Mouse (Mus musculus): ENCODE measurements around the gene Hsd17b1. TPM values are rescaled to one million over a fixed set of nuclear protein-coding genes. Genes with fewer than 3 reads are reported as not detected.
A peak's percentile ranks its signal among the peaks of the same experiment; 100 is the strongest.

Gene Hsd17b1
- total RNA-seq, 2 experiments from 2014 or later: 0.18 TPM; not detected in 1

DNA sequence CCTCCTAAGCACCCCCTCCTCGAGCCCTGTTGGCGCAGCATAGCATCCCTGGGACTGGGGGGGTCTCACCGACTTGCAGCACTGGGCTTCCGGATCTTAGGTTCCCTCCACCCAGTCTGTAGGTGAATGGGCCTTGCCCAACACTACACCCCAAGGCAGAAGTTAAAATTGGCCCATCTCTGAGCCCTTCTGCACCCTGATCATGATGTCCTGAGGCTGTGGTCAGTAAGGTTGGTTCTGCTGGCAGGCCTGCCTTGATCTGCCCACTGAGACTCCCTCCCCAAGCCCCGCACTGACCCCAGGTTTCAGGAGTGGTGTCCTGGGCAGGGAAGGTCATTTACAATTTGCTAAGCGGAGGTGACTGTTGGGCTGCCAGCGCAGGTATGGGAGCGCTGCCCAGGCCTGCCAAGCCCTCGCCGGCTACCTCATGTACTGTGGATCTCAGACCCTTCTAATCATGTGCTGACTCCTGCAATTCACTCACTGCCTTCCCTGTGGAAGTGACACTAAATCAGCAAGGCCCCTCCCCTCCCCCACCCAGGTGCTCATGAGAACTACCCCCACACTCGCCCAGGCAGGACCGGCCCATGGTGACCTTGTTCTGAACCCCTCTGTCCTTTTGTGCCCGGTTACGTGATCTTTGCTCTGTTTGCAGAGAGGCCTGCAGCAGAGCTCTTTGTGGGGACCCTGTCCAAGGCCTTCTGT lies 15.1 kb upstream of the Hsd17b1 start:
- TF ChIP-seq CTCF (IDR thresholded peaks at IDR 0.05): no peak
- intact Hi-C loops (cut with DNase I): loop anchor here (10.0 kb wide), 1 partner anchor 348 kb away; the partner anchor contains the start of genes Hspb9 and Kat2a
- H3K27ac ChIP-seq: peak overlapping the region; percentile 95
- peak; percentile 46 for DNase-seq
- H3K4me3 ChIP-seq: peak overlapping the region; percentile 41

DNA sequence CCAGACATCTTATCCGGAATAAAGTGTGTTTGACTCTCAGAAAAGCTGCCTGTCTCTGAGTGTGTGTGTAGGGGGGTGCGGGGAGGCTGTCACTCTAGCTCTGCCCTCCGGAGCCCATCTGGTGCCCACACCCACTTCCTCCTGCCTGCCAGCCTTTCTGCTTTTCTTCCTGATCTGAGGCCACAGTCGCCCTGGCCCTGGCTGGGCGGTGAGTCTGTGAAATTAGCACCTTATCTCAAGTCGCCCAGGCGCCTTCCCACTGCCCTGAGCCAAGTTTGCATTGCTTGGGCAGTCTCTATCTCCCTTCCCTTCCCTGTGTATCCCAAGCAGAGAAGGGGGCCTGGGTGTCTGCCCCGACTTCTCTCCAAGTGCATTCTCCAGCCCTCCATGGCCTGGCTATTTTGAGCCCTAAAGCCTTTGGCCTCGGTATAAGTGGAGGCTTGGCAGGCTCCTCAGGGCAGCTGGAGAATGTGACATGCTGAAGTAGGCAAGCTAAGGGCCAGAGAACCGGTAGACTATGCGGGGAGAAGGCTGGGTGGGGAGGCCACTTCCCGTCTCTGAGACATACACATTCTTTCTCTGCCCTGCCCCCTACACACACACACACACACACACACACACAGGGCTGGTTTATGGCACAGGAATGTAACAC lies 14.4 kb upstream of the Hsd17b1 start:
- peak; percentile 86 for DNase-seq
- TF ChIP-seq CTCF (IDR thresholded peaks at IDR 0.05): no peak
- H3K27ac ChIP-seq: peak overlapping the region; percentile 95
- intact Hi-C loops (cut with DNase I): loop anchor here (10.0 kb wide), 1 partner anchor 349 kb away; the partner anchor contains the start of genes Hspb9 and Kat2a
- H3K4me3 ChIP-seq: peak overlapping the region; percentile 41

DNA sequence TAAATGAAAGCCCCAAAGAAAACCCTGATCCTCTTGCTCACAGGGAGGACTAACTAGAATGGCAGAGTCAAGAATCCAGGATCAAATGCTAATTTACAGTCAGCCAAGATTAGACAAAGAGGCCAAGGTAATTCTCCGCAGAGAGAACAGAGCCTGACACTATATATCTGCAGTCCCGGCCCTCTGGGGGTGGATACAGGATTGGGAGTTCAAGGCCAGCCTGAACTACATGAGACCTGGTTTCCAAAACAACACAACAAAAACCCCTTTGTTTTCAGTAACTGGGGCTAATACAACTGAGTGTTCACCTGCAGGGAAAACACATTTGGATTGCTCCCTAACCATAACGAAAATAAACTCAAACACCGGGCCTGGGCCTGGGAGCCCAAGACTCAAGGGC lies 13.7 kb upstream of the Hsd17b1 start:
- Histone ChIP-seq H3K27ac (peak overlapping the region; percentile 95), H3K4me3 (peak overlapping the region; percentile 24)
- intact Hi-C loops (cut with DNase I): loop anchor here (10.0 kb wide), 1 partner anchor 350 kb away; the partner anchor contains the start of genes Hspb9 and Kat2a
- no peak for DNase-seq
- no peak for TF ChIP-seq CTCF (IDR thresholded peaks at IDR 0.05)

DNA sequence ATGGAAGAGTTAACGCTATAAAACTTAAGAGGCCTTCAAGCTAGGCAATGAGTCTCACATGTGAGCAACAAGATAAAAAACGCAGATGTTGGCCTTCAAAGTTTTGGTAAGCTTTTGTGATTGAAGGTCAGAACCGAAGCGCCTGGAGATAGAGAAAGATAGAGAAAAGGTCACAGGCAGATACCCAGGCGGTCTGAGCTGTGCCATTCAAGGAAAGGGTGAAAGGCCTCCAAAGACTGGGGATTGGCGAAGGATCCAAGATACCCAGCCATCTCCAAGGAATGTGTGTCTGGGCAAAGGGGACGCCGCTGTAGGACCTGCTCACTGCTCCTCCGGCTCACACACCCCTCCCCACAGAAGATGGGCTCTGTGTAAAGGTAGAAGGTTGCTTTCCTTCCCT lies 13.2 kb upstream of the Hsd17b1 start:
- Histone ChIP-seq H3K4me3 (no peak overlapping the region), H3K27ac (peak overlapping the region; percentile 95)
- no peak for TF ChIP-seq CTCF (IDR thresholded peaks at IDR 0.05)
- intact Hi-C loops (cut with DNase I): loop anchor here (10.0 kb wide), 1 partner anchor 350 kb away; the partner anchor contains the start of genes Hspb9 and Kat2a
- no peak for DNase-seq

DNA sequence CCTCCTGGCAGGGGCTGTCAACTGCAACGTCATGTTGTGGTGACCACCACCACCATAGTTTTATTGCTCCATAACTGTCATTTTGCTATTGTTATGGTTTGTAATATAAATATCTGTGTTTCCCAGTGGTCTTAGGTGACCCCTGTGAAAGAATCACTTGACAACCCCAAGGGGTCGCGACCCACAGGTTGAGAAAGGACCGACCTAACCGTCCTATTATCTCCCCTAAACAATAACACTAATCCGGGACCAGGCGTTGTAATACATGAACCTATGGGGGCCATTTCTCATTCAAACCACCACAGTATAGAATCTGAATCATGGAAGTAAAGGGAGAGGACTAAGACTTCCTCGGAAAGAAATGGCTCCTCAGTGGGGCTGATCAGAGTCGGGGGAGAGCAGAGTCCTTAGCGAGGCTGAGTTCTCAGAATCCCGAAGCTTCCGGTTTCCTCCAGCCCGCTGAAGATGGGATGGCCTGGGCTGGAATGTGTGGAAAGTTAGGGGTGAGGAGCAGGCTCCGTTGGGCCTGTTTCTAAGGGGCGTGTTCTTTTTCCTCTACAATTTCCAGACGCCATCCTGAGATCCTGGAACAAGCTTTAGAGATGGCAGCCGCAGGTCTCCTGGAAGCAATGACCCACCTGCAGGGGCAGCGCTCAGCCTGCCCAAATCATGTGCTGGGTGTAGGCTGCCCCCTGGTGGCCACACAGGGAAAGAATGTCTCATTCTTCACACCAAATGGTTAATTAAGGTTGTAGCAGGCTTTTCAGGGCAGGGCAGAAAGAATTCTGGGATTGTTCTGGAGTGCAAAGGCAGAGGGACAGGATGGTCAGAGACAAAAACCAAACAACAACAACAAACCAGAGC lies 11.4 kb upstream of the Hsd17b1 start:
- DNase-seq: peak; percentile 88
- intact Hi-C loops (cut with DNase I): loop anchor here (10.0 kb wide), 1 partner anchor 352 kb away; the partner anchor contains the start of genes Hspb9 and Kat2a
- no peak; the same call in none of the 2 replicates for TF ChIP-seq CTCF (IDR thresholded peaks at IDR 0.05)
- H3K4me3 ChIP-seq: peak overlapping the region; percentile 59
- H3K27ac ChIP-seq: peak overlapping the region; percentile 95

DNA sequence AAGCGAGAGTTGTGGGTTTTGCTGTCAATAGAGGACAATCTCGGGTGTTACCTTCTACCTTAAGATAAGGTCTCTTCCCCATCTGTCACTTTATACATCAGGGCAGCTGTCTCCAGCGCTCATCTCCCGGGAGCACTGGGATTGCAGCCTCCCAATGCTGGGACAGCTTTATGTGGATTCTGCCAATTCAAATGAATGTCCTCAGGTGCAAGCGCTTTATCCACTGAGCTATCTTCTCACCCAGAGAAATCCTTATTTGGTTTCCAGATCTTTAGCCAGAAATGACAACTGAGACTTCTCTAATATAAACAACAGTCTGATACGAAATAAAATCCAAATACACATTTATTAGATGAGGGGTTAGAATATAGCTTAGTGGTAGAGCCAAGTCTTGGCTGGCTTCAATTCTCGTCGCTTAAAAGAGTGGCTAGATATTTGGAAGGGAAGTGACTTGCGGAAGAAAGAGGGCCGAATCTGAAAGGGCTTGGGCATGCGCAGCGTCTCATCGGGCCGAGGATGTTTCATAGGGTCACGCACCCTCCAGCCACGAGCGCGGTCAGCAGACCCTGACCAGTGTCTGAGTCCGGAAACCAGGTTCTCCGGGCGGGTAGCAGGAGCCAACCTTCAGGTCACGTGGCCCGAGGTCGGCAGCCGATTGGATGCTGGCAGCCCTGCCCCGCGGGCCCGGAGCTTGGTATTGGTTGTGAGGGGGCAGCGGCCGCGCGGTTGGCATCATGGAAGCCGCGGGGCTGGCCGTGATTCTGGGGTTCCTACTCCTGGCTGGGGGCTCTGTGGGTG lies 8.6 kb upstream of the Hsd17b1 start, which contains the start of gene Naglu:
Gene Naglu (plus strand): TSS at position 622 of the 798 bp plus-strand sequence.
- peak; percentile 99 for DNase-seq
- H3K27ac ChIP-seq: peak within 1 kb of the TSS; percentile 94
- peak within 1 kb of the TSS; percentile 78 for H3K4me3 ChIP-seq
- intact Hi-C loops (cut with DNase I): loop anchor here (10.0 kb wide), 1 partner anchor 355 kb away; the partner anchor contains the start of genes Hspb9 and Kat2a
- TF ChIP-seq CTCF (IDR thresholded peaks at IDR 0.05): no peak

DNA sequence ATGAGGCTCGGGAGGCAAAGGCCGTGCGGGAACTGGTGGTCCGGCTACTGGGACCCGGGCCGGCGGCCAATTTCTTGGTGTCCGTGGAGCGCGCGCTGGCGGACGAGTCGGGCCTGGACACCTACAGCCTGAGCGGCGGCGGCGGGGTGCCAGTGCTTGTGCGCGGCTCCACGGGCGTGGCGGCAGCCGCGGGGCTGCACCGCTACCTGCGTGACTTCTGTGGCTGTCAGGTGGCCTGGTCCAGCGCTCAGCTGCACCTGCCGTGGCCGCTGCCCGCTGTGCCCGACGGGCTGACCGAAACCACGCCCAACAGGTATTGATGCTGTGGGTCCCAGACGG lies 8.1 kb upstream of the Hsd17b1 start:
- TF ChIP-seq CTCF (IDR thresholded peaks at IDR 0.05): no peak
- no peak for DNase-seq
- Histone ChIP-seq H3K27ac (peak overlapping the region; percentile 94), H3K4me3 (peak overlapping the region; percentile 78)
- intact Hi-C loops (cut with DNase I): no loop called here

DNA sequence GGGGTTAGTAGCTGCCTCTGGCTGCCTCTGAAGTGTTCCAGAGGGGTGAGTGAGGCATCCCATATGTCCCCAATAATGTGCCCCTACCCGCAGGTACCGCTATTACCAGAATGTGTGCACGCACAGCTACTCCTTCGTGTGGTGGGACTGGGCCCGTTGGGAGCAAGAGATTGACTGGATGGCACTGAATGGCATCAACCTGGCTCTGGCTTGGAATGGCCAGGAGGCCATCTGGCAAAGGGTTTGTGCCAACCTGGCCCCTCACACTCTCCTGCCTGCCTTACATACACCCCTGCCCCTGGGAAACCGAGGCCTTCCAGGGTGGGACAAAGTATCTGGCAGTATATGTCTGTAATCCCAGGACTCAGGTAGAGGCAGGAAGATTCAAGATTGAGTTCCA lies 7.2 kb upstream of the Hsd17b1 start:
- Histone ChIP-seq H3K4me3 (peak overlapping the region; percentile 78; the same call in 1 of the 2 replicates), H3K27ac (no peak overlapping the region; the same call in 1 of the 2 replicates)
- TF ChIP-seq CTCF (IDR thresholded peaks at IDR 0.05): no peak
- intact Hi-C loops (cut with DNase I): no loop called here
- DNase-seq: no peak

DNA sequence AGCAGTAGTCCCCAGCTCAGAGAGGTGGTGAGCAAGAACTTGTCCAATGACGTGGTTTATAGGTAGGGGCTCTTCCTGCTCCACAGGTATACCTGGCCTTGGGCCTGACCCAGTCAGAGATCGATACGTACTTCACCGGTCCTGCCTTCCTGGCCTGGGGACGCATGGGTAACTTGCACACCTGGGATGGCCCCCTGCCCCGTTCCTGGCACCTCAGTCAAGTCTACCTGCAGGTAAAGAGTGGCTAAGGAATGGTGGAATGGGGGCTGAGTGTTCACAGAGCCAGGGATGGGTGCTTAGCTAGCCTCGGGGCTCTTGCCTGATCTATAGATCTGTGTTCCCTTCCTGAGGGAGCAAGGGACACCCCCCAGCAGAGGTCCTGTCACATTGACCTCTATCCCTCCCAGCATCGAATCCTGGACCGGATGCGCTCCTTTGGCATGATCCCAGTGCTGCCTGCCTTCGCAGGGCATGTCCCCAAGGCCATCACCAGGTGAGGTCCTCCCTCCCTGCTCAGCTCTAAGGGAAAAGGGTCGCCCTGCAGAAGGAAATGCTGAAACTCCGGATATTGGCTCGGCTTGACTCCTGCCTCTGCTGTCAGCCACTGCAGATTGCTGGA lies 6.3 kb upstream of the Hsd17b1 start:
- no peak for TF ChIP-seq CTCF (IDR thresholded peaks at IDR 0.05)
- Histone ChIP-seq H3K4me3 (no peak overlapping the region), H3K27ac (no peak overlapping the region)
- intact Hi-C loops (cut with DNase I): no loop called here
- DNase-seq: no peak

DNA sequence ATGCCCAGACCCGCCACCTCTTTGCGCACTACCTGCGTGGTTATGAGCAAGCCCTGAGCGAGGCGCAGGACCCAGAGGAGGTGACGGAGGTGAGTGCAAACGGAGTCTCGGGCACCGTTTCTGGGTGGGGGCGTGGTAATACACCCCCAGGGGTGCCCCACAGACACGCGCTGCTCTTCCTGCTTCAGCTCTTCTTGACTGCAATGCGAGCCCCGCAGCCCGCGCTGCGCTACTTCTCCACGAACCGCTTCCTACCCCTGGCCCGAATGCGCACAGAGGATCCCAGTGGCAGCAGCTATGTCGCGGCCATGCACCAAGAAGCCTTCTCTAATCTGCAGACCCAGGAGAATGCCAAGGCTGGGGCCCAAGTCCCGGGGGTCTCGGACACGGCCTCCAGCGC lies 1.5 kb downstream of the Hsd17b1 start:
- Histone ChIP-seq H3K27ac (no peak overlapping the region), H3K4me3 (no peak overlapping the region)
- no peak for TF ChIP-seq CTCF (IDR thresholded peaks at IDR 0.05)
- intact Hi-C loops (cut with DNase I): loop anchor here (5.0 kb wide), 1 partner anchor 98 kb away; the partner anchor contains the start of gene Ccr10
- no peak for DNase-seq

DNA sequence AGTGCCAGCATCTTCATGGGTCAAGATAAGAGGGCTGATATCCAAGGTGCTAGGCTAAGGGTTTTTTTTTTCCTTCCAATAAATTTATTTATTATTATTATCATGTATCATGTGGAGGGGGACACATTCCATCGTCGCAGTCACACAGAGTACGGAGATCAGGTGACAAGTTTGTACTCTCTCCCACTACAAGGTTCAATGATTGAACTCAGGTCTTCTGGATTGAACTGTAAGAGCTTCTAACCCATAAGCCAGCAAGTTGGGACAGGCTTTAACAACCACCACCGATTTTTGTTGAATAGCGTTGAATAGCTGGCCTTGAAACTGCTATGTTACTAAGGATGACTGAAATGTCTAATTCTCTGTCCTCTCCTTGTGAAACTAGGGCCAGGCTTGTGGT lies 2.2 kb downstream of the Hsd17b1 start:
- TF ChIP-seq CTCF (IDR thresholded peaks at IDR 0.05): no peak
- Histone ChIP-seq H3K27ac (no peak overlapping the region), H3K4me3 (no peak overlapping the region)
- intact Hi-C loops (cut with DNase I): loop anchor here (5.0 kb wide), 1 partner anchor 97 kb away; the partner anchor contains the start of gene Ccr10
- no peak for DNase-seq
